Mouse (Mus musculus): ENCODE measurements at regions not wholly inside any gene's neighbourhood (a gene's known extent, or its start where the extent isn't known, plus 50 kb on each side); places are given as distances from the start of the nearest gene placed in this dataset.

DNA sequence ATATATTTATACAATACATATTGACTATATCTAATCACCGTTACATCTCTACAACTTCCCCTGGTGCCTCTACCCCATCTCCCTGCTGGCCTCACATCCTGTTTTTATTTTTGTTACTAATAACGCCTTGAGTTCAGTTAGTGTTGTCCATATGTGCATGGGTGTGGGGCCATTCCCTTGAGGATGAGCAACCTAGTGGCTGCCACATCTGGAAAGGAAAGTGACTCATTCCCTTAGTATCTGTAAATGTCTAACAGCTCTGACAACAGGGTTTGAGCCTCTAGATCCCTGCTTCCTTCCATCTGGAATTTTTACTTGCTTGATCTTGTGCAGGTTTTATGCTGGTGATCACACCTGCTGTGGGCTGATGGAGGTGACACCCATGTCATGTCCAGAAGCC lies 333.2 kb upstream of the Mctp2 start:
- no peak overlapping the region for H3K4me3 ChIP-seq (ENCODE audit: insufficient read depth, poor library complexity, severe bottlenecking)
- H3K27me3 ChIP-seq (ENCODE audit: control insufficient read depth, insufficient read depth, insufficient read length), result no peaks in the 10 kb centered on the region
- no peaks in the 10 kb centered on the region for H3K79me3 ChIP-seq (ENCODE audit: low read depth)
- H3K36me3 ChIP-seq (ENCODE audit: control insufficient read depth, insufficient read depth), result no peaks in the 10 kb centered on the region
- no peak overlapping the region for H3ac ChIP-seq (ENCODE audit: control insufficient read depth, insufficient read length, low read depth)
- TF ChIP-seq MYOD1 (IDR thresholded peaks at IDR 0.05; ENCODE audit: control insufficient read depth, insufficient read length, low read depth) (peak; percentile 27), FOSL1 (IDR thresholded peaks at IDR 0.05; ENCODE audit: insufficient read depth, low read length, poor library complexity, severe bottlenecking) (peak; percentile 49), USF1 (IDR thresholded peaks at IDR 0.05; ENCODE audit: low read depth) (no peak), CEBPB (IDR thresholded peaks at IDR 0.05; ENCODE audit: low read depth) (peak; percentile 23)
- H3K79me2 ChIP-seq (ENCODE audit: control insufficient read depth, insufficient read depth), result no peaks in the 10 kb centered on the region

- no peaks in the 10 kb centered on the region for H3K79me3 ChIP-seq (ENCODE audit: low read depth)
- no peaks in the 10 kb centered on the region for H3K36me3 ChIP-seq (ENCODE audit: control insufficient read depth, insufficient read depth)
- no peak overlapping the region for H3ac ChIP-seq (ENCODE audit: control insufficient read depth, insufficient read length, low read depth)
- TF ChIP-seq MYOD1 (IDR thresholded peaks at IDR 0.05; ENCODE audit: control insufficient read depth, insufficient read length, low read depth), result no peak
- TF ChIP-seq FOSL1 (IDR thresholded peaks at IDR 0.05; ENCODE audit: insufficient read depth, low read length, poor library complexity, severe bottlenecking), result no peak
- no peak for TF ChIP-seq MYOG (IDR thresholded peaks at IDR 0.05; ENCODE audit: control insufficient read depth, extremely low read depth, insufficient read length)
- no peak for TF ChIP-seq MAX (IDR thresholded peaks at IDR 0.05)
- TF ChIP-seq USF1 (IDR thresholded peaks at IDR 0.05; ENCODE audit: low read depth), result no peak
- no peak for TF ChIP-seq CEBPB (IDR thresholded peaks at IDR 0.05; ENCODE audit: low read depth)
- TF ChIP-seq CTCF (IDR thresholded peaks at IDR 0.05; ENCODE audit: control insufficient read depth, insufficient read depth, insufficient read length), result no peak
- H3K27me3 ChIP-seq (ENCODE audit: control insufficient read depth, insufficient read depth, insufficient read length), result no peaks in the 10 kb centered on the region
- no peaks in the 10 kb centered on the region for H3K79me2 ChIP-seq (ENCODE audit: control insufficient read depth, insufficient read depth)
- H3K4me3 ChIP-seq (ENCODE audit: insufficient read depth, poor library complexity, severe bottlenecking), result no peak overlapping the region
These were observed 368.6 kb upstream of the Mctp2 start for GRCm38 (mm10) chr7:72675018-72675417.

GRCm38 (mm10) chr7:72685803-72686202 lies 379.4 kb upstream of the Mctp2 start:
- Histone ChIP-seq H3K79me2 (ENCODE audit: control insufficient read depth, insufficient read depth) (no peaks in the 10 kb centered on the region), H3K79me3 (ENCODE audit: low read depth) (no peaks in the 10 kb centered on the region), H3K4me3 (ENCODE audit: insufficient read depth, poor library complexity, severe bottlenecking) (no peak overlapping the region), H3K36me3 (ENCODE audit: control insufficient read depth, insufficient read depth) (no peaks in the 10 kb centered on the region), H3ac (ENCODE audit: control insufficient read depth, insufficient read length, low read depth) (no peak overlapping the region), H3K27me3 (ENCODE audit: control insufficient read depth, insufficient read depth, insufficient read length) (no peaks in the 10 kb centered on the region)
- TF ChIP-seq CTCF (IDR thresholded peaks at IDR 0.05; ENCODE audit: control insufficient read depth, insufficient read depth, insufficient read length) (no peak), MYOG (IDR thresholded peaks at IDR 0.05; ENCODE audit: control insufficient read depth, extremely low read depth, insufficient read length) (no peak), MYOD1 (IDR thresholded peaks at IDR 0.05; ENCODE audit: control insufficient read depth, insufficient read length, low read depth) (no peak), CEBPB (IDR thresholded peaks at IDR 0.05; ENCODE audit: low read depth) (no peak), FOSL1 (IDR thresholded peaks at IDR 0.05; ENCODE audit: insufficient read depth, low read length, poor library complexity, severe bottlenecking) (no peak), MAX (IDR thresholded peaks at IDR 0.05) (no peak), USF1 (IDR thresholded peaks at IDR 0.05; ENCODE audit: low read depth) (no peak)

GRCm38 (mm10) chr7:72687356-72687755 lies 380.9 kb upstream of the Mctp2 start:
- no peaks in the 10 kb centered on the region for H3K79me2 ChIP-seq (ENCODE audit: control insufficient read depth, insufficient read depth)
- no peak for TF ChIP-seq FOSL1 (IDR thresholded peaks at IDR 0.05; ENCODE audit: insufficient read depth, low read length, poor library complexity, severe bottlenecking)
- TF ChIP-seq CEBPB (IDR thresholded peaks at IDR 0.05; ENCODE audit: low read depth), result no peak
- TF ChIP-seq USF1 (IDR thresholded peaks at IDR 0.05; ENCODE audit: low read depth), result no peak
- no peak for TF ChIP-seq MAX (IDR thresholded peaks at IDR 0.05)
- no peak for TF ChIP-seq MYOG (IDR thresholded peaks at IDR 0.05; ENCODE audit: control insufficient read depth, extremely low read depth, insufficient read length)
- TF ChIP-seq CTCF (IDR thresholded peaks at IDR 0.05; ENCODE audit: control insufficient read depth, insufficient read depth, insufficient read length), result no peak
- H3K27me3 ChIP-seq (ENCODE audit: control insufficient read depth, insufficient read depth, insufficient read length), result no peaks in the 10 kb centered on the region
- no peaks in the 10 kb centered on the region for H3K79me3 ChIP-seq (ENCODE audit: low read depth)
- H3K4me3 ChIP-seq (ENCODE audit: insufficient read depth, poor library complexity, severe bottlenecking), result no peak overlapping the region
- no peaks in the 10 kb centered on the region for H3K36me3 ChIP-seq (ENCODE audit: control insufficient read depth, insufficient read depth)
- no peak overlapping the region for H3ac ChIP-seq (ENCODE audit: control insufficient read depth, insufficient read length, low read depth)

- no peak for TF ChIP-seq MAX (IDR thresholded peaks at IDR 0.05)
- no peak for TF ChIP-seq CEBPB (IDR thresholded peaks at IDR 0.05; ENCODE audit: low read depth)
- TF ChIP-seq CTCF (IDR thresholded peaks at IDR 0.05; ENCODE audit: control insufficient read depth, insufficient read depth, insufficient read length), result no peak
- TF ChIP-seq MYOD1 (IDR thresholded peaks at IDR 0.05; ENCODE audit: control insufficient read depth, insufficient read length, low read depth), result no peak
- TF ChIP-seq MYOG (IDR thresholded peaks at IDR 0.05; ENCODE audit: control insufficient read depth, extremely low read depth, insufficient read length), result no peak
- TF ChIP-seq USF1 (IDR thresholded peaks at IDR 0.05; ENCODE audit: low read depth), result no peak
- no peak for TF ChIP-seq FOSL1 (IDR thresholded peaks at IDR 0.05; ENCODE audit: insufficient read depth, low read length, poor library complexity, severe bottlenecking)
- H3K79me2 ChIP-seq (ENCODE audit: control insufficient read depth, insufficient read depth), result no peaks in the 10 kb centered on the region
- no peak overlapping the region for H3ac ChIP-seq (ENCODE audit: control insufficient read depth, insufficient read length, low read depth)
- no peaks in the 10 kb centered on the region for H3K79me3 ChIP-seq (ENCODE audit: low read depth)
- H3K4me3 ChIP-seq (ENCODE audit: insufficient read depth, poor library complexity, severe bottlenecking), result no peak overlapping the region
- H3K36me3 ChIP-seq (ENCODE audit: control insufficient read depth, insufficient read depth), result no peaks in the 10 kb centered on the region
- H3K27me3 ChIP-seq (ENCODE audit: control insufficient read depth, insufficient read depth, insufficient read length), result no peaks in the 10 kb centered on the region
These were observed 385.0 kb upstream of the Mctp2 start for GRCm38 (mm10) chr7:72691396-72691795.

DNA sequence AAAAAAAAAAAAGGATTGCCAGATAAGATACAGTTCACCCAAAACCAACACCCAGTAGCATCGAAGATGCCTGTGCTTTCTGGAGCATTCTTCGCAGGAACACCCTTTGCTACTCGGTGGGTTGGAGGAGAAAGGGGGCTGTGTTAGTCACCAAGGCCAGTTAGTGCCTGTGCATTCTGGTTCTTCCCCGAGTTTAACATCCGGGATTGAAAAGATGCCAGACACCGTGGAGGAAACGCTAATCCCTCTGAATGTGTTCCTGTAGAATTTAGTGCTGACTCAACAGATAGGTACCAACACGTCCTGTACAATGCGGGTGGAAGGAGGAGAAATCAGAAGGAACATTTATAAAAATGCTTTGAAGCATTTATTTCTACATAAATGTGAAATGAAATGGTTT lies 385.5 kb upstream of the Mctp2 start:
- Histone ChIP-seq H3ac (ENCODE audit: control insufficient read depth, insufficient read length, low read depth) (no peak overlapping the region), H3K36me3 (ENCODE audit: control insufficient read depth, insufficient read depth) (no peaks in the 10 kb centered on the region), H3K79me3 (ENCODE audit: low read depth) (no peaks in the 10 kb centered on the region), H3K27me3 (ENCODE audit: control insufficient read depth, insufficient read depth, insufficient read length) (no peaks in the 10 kb centered on the region), H3K4me3 (ENCODE audit: insufficient read depth, poor library complexity, severe bottlenecking) (no peak overlapping the region), H3K79me2 (ENCODE audit: control insufficient read depth, insufficient read depth) (no peaks in the 10 kb centered on the region)
- no peak for TF ChIP-seq CTCF (IDR thresholded peaks at IDR 0.05; ENCODE audit: control insufficient read depth, insufficient read depth, insufficient read length)
- TF ChIP-seq MAX (IDR thresholded peaks at IDR 0.05), result no peak
- no peak for TF ChIP-seq MYOG (IDR thresholded peaks at IDR 0.05; ENCODE audit: control insufficient read depth, extremely low read depth, insufficient read length)
- no peak for TF ChIP-seq USF1 (IDR thresholded peaks at IDR 0.05; ENCODE audit: low read depth)
- no peak for TF ChIP-seq CEBPB (IDR thresholded peaks at IDR 0.05; ENCODE audit: low read depth)
- TF ChIP-seq FOSL1 (IDR thresholded peaks at IDR 0.05; ENCODE audit: insufficient read depth, low read length, poor library complexity, severe bottlenecking), result no peak
- TF ChIP-seq MYOD1 (IDR thresholded peaks at IDR 0.05; ENCODE audit: control insufficient read depth, insufficient read length, low read depth), result no peak
